Mouse (Mus musculus) duodenum, adult 2 months (tissue): ENCODE measurements around the gene Akr7a5. TPM values are rescaled to one million over a fixed set of nuclear protein-coding genes. Genes with fewer than 3 reads are reported as not detected.

Source experiments
- polyA plus RNA-seq: library from polyadenylated mRNA; depleted of rRNA; stranded (reverse); fragments of >200 nt; gene quantifications from 2 replicates; pipeline ENCODE4 v1.2.3, GENCODE M21; 2012; ENCODE audit warnings: low replicate concordance; rRNA removed

The Akr7a5 gene
- 172 and 409 TPM in 2 replicates for polyA plus RNA-seq

GRCm38 (mm10) chr4:139310171-139310898, at the start of gene Akr7a5, which contains the start of gene Pqlc2:
TSS of gene Akr7a5 (plus strand) at chr4:139310744.
TSS of gene Pqlc2 (minus strand) at chr4:139310708.

GRCm38 (mm10) chr4:139351931-139352711, 41.6 kb downstream of the Akr7a5 start, which contains the start of the genes Mrto4, Emc1 and Ubr4:
TSS of gene Mrto4 (minus strand) at chr4:139352576.
TSS of gene Emc1 (plus strand) at chr4:139352587.
TSS of gene Ubr4 (plus strand) at chr4:139352609.

Other genes with a start within 250 kb of the Akr7a5 start
- 1.2 and 3.3 TPM in 2 replicates for gene Htr6, start 235.2 kb upstream of the Akr7a5 start, polyA plus RNA-seq
- gene Nbl1, start 217.8 kb upstream of the Akr7a5 start, polyA plus RNA-seq: 125 and 184 TPM in 2 replicates
- gene Minos1, start 179.6 kb upstream of the Akr7a5 start, polyA plus RNA-seq: 21.5 and 48.2 TPM in 2 replicates
- 90.5 and 258 TPM in 2 replicates for gene Capzb, start 117.8 kb upstream of the Akr7a5 start, polyA plus RNA-seq
- gene Pqlc2, start within 50 bp of the Akr7a5 start, polyA plus RNA-seq: 36.9 and 60.6 TPM in 2 replicates
- gene Mrto4, start 41.8 kb downstream of the Akr7a5 start, polyA plus RNA-seq: 6.3 and 10.8 TPM in 2 replicates
- gene Emc1, start 41.8 kb downstream of the Akr7a5 start, polyA plus RNA-seq: 10.5 and 17.2 TPM in 2 replicates
- gene Ubr4, start 41.9 kb downstream of the Akr7a5 start, polyA plus RNA-seq: 131 and 144 TPM in 2 replicates
- 2.4 and 4.3 TPM in 2 replicates for gene Iffo2, start 219.8 kb downstream of the Akr7a5 start, polyA plus RNA-seq